Mouse (Mus musculus): Measurements from ENCODE around the gene Trim16.

The Trim16 gene
- long read RNA-seq, experiment 1, partial matches to known transcripts = 0 of 4 reads
- long read RNA-seq, experiment 1, other reads (novel, unspliced or antisense) = 1 of 4 reads
- long read RNA-seq, experiment 2, partial matches to known transcripts = 0 of 1 reads
- long read RNA-seq, experiment 2, other reads (novel, unspliced or antisense) = 1 of 1 reads

DNA sequence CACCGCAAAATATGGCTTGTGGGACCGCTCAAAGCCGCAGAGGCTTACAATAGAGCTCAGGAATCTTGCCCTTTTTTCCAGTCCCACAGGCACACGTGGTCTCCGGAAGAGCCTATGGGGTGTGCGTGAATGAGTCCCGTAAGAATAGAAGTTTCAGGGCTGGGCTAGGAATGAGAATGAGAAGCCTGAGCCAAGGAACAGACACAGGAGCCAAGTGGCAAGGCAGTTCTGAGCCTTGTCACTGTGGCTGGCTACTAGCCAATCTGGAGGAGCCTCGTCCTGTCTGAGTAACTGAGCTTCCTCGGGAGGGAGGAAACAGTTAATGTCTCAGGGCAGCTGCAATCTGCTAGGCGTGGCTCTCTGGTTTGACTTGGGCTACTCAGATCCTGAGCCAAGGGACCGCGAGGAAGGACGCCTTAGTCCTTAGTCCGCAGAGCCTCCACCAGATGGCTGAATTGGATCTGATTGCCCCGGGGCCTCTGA lies at the start of gene Trim16:
TSS of gene Trim16 (plus strand) at position 173 of the 483 bp plus-strand sequence.
- intact Hi-C loops (cut with DNase I) = no loop called here

DNA sequence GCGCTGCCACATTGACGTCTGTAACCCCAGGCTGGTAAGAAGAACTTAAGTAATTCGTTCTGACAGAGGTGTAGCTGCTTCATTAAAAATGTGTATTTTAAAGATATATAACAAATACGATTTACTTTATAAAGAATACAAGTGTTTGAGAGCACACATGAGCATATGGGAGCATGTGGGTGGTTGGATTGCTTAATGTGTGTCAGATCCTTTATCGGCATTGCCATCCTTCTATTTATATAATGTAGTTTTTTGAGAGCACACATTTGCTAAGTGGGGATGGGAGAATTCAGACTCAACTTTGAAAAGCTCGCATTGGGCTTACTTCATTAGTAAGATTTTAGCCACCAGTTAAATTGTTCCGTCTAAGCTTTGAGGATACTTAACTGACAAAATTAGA lies 43.5 kb upstream of the Trim16 start:
- intact Hi-C loops (cut with DNase I) = no loop called here

DNA sequence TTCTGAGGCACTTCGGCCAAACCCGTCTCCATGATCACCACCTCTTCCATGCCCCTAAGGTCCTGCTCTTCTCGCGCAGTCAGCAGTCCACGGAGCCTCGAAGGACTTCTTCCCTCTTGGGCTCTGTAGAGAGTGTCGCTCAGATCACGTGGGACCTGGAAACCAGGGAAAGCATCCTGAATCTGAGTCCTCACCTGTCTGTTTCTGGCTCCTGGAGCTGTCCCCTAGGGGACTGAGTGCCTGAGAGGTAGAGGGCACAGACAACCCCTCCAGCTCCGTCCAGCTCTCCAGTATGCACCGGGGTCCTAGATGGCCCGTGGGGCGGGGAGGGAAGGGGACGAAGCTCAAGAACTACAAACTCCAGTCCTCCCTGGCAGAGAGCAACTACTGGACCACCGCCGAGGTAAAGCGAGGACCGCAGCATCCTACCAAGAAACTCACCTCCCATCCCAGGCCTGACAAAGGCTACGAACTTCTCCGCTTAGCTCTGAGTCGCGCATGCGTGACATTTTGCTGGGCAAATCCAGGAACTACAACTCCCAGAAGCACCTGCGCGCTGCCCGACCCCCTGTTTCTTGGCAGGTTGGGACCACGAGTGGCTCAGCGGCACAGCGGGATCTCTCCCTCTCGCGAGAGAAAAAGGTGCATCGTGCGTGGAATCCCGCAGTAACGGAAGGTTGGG lies 31.0 kb upstream of the Trim16 start, which contains the start of gene Zfp286:
TSS of gene Zfp286 (minus strand) at position 528 of the 682 bp plus-strand sequence.
- intact Hi-C loops (cut with DNase I) = no loop called here

DNA sequence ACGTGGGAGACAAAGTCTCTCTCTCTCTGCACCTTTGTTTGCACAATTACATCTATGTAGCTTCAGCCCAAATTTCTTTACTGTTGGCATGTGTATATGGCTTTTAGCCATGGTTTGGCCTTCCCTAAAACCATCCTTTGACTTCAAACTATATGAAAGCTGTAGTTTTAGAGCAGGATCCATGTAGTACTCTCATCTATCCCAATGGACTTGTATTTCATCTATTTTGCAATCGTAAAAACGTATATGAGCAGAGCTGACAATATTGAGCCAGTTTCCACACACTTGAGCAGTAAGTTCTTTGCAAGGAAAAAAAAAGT lies 30.5 kb upstream of the Trim16 start:
- intact Hi-C loops (cut with DNase I) = no loop called here

DNA sequence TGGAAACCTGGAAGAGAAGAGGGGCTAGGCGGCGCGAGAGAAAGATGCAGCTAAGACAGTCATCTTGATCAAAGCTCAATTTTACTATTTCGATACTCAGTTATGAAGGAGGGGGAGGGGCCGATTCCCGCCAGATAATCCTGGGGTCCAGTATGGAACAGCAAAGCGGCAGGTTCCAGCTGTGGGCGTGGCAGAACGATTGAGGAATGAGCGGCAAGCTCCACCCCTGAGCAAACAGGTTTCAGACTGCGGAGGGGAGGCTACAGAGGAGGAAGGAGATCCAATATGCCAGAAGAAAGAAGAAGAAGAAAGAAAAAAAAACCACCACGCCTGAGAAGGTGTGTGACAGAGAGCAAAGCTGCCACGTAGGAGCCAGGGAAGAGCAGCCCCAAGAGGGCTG lies 15.9 kb upstream of the Trim16 start:
- intact Hi-C loops (cut with DNase I) = no loop called here

DNA sequence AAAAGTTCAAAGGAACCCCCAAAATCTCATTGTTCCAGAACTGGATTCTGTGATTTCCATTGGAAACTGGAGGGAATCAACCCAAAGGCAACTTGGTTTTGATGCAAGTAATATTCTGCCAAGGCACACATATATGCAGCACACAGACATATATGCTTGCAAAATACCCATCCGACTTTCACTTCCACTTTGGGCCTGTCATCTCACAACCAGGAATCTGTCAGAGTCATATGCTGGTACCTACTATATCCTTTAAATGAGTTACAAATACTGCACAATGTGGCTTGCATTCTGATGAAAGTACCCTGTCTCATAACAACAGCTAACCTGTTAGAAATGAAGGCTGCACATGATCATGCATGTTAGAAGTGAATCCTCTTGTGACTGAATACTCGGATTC lies 12.1 kb upstream of the Trim16 start:
- intact Hi-C loops (cut with DNase I) = no loop called here

DNA sequence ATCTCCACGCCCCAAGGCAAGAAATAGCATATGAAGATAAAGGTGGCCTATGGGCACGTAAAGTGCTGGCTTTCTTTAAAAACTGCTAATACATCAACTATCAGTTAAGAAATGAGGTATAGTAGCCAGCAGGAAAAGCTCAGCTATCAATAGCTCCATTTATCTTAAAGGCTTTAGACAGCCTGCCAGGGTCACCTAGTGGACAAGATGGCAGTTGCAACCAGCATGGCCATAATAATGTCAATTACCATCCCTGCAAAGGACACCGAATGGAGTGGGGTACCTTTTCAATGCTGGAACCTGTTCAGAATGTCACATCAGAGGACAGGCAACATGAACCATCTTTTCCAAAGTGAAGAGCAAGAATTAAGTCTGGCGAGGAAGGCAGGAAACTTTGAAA lies 10.8 kb upstream of the Trim16 start:
- intact Hi-C loops (cut with DNase I) = no loop called here

DNA sequence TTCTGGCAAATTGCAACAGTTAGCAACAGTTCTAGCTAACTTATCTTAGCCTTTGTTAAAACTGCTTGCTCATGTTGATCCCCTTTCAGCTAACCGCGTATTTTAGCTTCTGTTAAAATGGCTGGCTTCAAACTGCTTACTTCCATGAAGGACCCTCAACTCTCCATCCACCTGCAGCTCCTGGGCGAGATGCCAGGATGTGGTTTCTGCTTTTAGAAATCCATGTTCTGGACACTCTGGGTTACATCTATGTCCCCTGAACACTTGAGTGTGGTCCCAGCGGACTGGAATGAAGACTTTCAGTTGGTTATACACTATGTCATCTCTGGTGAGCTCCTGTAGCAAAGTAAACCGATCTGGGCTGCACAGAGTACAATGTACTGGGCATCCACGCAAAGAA lies 7.8 kb upstream of the Trim16 start:
- intact Hi-C loops (cut with DNase I) = no loop called here

DNA sequence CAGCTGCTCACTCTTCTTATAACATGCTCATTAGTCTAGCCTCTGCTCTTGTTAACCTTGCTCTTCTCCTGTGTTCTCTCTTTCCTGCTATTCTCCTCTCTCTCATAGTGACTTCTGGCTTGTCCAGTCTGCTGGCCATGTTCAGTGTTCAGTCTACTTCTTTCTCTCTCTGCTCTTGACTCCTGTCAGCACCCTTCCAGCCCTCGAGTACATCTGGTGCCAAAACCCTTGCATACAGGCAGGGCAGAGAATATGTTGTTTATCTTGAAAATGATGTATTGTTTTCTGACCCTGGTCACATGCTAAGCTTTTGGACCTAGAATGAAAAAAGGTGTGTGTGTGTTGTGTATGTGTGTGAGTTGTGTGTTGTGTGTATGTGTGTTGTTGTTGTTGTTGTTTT lies 6.5 kb upstream of the Trim16 start:
- intact Hi-C loops (cut with DNase I) = no loop called here

DNA sequence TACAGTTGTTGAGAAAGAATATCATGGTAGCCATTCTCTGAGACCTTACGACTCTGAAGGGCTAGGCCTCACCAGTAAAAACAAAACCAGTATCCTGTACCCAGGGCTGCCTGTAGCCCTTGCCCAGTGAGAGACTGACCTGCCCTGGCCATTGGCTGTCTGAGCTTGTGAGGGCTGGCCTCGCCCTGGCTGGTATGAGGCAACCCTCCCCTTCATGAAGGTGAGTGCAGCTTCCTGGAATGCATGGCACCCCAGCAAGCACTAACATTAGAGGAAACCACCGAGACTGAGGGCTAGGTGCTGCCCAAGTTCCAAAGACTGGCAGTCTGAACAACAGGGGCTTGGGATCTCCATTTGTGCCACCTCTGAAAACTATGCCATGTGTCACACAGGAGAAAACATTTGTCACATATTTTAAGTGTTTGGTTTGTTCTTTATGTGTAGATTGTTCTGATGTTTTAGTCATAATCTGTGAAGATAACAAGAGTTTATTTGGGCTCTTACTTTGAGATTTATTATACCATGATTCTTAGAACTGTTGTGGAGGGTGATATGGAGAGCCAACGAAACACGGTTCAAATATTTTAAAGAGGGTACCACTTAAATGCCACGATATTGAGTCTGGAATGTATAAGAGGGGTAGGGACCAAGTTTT lies 5.9 kb upstream of the Trim16 start:
- intact Hi-C loops (cut with DNase I) = no loop called here

DNA sequence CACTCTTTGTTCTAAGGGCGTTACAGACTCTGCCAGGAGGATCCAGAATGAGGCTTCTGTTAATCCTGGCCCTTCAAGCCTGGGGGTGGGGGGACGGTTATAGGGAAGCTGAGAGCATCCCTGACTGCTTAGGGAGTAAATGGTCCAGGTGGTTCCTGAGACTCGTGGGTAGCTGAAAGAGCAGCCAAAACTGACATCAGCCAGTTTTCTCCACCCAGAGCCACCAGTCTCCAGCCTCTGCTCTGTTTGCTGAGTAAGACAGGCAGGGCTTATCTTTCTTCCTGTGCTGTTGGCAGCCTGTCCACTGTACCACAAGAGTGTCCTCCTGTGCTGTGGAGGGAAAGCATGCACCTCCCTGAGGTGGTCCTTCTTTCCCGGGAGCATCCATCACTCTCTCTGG lies 5.4 kb upstream of the Trim16 start:
- intact Hi-C loops (cut with DNase I) = no loop called here

DNA sequence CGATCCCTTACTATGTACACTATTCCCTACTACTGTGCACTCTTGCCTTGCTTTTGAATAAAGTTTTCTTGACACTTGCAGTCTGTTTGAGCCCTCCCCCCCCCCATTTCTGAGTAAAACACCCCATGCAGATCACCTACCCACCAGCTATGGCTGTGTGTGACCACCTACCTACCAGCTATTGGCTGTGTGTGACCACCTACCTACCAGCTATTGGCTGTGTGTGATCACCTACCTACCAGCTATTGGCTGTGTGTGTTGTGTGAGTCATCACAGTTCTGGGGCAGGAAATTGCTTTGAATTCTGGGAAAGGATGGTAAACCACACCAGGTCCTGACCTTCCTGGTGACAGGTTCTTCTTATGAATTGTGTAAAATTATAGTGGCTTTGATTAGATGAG lies 4.6 kb upstream of the Trim16 start:
- intact Hi-C loops (cut with DNase I) = no loop called here

DNA sequence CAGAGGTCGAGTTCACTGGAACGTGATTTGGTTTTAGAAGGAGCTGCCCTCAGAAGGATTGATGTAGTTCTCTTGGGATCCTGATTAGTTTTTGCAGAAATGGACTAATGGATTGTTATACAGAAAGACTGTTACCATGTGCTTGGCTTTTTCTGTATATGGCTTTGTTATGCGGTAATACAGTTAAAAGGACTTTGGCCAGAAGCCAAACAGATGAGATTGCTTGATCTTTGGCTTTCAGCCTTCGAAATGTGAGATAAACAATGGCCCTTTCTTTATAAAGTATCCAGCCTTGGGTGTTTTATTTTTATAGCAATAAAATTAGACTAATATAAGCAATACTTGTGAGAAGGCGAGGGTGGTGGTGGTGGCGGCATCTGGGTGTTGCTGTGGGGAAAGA lies 3.4 kb upstream of the Trim16 start:
- intact Hi-C loops (cut with DNase I) = no loop called here

DNA sequence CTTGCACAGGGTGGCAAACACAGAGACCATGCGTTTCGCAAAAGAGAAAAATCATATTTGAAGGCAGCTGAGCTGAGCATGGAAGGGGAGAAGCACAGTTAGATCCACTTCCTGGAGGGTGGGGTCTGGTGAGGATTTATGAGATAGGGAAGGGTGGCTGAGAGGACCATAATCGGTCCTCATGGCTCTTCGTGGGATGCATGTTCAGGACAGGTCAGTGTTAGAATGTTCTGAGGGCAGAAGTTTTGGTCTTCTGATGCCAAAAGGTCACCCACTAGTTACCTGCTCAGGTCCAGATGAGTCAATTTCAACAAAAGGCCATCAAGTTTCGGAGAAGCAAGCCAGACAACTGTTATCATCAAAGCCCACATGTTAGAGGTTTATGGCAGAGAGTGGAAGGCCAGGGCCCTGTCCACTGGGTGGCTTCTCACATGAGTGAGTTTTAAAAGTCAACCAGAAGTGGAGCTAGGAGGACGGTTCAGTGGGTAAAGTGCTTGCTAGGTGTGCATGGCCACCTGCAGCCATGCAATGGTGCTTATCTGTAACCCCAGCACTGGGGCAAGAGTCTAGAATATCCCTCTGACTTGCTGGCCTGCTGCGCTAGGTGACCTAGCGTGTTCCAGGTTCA lies 858 bp upstream of the Trim16 start:
- intact Hi-C loops (cut with DNase I) = no loop called here

DNA sequence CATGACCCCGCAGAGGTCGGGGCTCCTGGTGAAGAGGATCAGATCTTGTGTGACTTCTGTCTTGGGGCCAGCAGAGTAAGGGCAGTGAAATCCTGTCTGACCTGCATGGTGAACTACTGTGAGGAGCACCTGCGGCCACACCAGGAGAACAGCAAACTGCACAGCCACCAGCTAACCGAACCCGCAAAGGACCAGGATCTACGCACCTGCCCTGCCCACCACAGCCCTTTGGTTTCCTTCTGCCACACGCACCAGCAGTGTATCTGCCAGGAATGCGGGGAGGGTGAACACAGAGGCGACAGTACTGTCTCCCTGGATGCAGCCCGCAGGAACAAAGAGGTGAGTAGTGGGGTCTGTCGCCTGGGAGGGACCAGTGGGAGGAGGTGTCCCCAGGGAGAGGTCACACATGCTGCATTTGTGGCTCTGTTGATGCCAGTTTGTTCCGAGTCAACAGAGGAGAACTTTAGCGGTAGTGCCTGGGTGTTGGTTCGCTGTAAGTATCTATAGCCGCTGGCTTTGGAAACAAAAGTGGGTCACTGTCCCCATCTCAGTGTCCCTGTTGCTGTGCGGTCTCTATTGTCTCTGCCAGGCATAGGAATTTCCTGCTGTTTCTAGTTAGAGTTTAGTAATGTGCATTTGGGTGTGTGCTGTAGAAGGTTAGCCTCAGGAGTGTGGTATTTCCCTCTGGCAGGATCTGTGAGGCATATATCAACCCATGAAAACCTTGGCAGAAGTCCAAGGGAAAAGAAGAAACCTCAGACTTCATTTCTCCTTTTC lies 818 bp downstream of the Trim16 start:
- intact Hi-C loops (cut with DNase I) = no loop called here

DNA sequence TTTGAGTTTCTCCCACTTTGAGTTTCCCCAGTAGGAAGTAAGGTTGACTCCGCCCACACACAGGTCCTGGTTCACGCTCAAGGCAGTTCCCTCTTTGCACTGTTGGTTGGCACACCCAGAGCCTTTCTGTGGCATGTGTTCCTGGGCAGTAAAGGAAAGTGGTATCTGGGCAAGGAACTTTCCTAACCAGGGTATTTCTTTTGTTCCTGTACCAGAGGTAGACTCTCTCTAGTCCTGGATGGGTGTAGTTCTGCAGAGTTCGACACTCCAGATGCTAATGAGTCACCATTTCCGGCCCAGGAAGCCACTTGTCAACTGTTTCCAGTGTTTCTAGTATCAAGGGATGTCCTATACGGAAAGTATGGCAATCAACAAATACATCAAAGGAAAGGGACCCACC lies 1.9 kb downstream of the Trim16 start:
- intact Hi-C loops (cut with DNase I) = no loop called here

DNA sequence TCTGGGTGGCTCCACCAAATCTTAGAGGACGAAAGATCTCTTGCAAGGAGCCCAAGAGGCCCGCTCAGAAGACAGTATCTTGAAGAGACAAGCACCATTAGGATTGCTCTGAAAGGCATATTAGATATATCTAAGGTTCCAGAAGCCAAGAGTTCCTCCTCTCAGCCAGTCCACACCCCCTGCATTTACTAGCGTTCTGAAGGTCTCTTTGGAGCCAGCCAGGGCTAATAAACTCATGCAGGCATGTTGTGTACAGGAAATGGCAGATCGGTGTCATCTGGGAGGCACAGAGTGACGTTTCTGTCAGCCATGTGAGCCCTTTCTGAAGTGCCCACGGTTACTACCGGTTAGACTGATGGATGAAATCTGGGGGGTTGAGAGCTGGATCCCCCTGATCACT lies 4.2 kb downstream of the Trim16 start:
- intact Hi-C loops (cut with DNase I) = no loop called here

DNA sequence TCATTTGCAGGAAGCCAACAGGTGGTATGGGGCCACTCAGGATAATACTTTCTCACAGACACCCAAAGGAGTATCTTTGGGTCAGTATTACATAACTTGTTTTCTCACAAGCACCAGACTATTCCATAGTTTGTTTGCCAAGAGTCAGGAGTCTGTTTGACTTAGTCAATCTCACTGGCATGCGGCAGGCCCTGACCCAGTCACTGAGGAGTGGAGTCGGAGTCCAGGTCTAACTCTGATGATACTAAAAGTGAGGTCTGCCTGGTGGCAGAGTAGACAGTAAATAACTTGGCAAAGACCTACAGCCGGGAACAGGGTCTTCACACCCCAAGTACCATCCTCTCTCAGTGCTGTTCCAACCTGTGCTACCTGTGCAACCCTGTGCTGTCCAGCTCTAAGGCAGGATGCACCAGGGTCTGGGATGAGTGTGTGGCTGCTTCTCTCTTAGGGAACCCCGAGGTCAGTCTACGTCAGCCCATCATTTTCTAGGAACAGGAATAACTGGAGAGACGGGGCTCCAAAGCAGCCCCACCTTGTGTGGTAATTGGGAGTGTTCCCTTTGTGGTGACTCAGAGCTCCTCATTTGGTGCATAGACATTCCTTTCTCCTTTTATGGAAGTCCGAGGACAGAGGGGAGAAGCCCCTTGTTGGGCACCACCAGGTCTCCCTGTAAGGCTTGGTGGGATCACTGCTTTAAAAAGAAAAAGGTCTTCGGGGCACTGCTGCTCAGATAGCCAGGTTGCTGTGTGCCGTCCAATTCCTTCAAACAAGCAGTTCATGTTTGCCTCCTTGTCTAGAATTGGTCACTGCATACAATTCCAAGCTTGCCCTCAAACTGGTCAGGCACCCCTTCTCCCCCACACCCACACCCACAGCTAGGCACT lies 5.4 kb downstream of the Trim16 start:
- intact Hi-C loops (cut with DNase I) = no loop called here

DNA sequence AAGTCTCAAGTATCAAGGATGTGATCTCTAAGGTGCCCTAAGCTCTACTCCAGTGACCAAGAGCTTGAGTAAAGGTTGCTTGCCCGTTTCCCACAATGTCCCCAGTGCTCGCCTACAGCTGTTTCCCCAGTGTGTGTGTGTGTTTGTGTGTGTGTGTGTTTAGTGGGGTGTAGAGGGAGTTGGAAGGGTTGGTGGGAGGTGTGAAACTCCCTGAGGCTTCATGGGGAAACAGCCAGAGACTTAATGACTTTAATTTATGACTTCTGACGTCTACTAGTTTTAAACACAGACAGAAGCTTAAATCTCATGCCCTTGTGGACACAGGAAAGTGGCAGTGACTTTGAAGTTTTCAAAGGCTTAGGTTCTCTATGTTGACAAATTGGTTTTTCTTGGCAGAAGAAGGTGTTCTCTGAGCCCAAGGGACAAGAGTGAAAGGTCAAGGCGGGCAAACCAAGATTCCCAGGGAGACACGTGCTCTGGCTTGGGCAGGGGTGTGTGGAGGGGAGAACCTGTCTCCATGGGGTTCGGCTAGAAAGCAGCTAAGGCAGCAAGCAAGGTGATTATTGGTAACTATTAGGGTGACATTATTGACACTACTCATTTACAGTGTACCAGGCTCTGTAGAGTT lies 6.2 kb downstream of the Trim16 start:
- intact Hi-C loops (cut with DNase I) = no loop called here

DNA sequence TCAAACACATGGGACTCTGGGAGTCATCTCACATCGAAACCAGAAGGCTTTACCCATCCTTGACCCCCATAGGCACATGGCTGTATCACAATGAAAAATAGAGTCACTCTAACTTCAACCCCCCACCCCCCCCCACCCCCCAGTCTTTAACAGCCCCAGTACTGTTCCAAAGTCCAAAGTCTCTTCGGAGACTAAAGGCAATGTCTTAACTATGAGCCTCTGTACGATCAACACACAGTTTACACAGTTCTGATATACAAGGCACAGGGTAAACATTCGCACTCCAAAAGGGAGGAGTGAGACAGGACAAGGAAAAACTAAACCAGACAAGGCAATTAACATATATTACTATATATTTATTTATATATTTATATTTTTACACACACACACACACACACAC lies 7.1 kb downstream of the Trim16 start:
- intact Hi-C loops (cut with DNase I) = no loop called here

Data from adrenal gland (tissue).